Mouse (Mus musculus) liver, adult (tissue): Measurements from ENCODE around the gene Rnaset2b.
"Not testable (repeated sequence)": the region's sequence is repeated elsewhere in the genome, so short reads cannot be mapped to it uniquely, and the experiment has no call there.

Source experiments
- GATA4 ChIP-seq: IDR thresholded peaks from 2 replicates; pipeline ENCODE4 v1.6.1; 2014; ENCODE audit warnings: mild to moderate bottlenecking, low read length; ENCODE audit not compliant: insufficient replicate concordance

Rnaset2b gene

DNA sequence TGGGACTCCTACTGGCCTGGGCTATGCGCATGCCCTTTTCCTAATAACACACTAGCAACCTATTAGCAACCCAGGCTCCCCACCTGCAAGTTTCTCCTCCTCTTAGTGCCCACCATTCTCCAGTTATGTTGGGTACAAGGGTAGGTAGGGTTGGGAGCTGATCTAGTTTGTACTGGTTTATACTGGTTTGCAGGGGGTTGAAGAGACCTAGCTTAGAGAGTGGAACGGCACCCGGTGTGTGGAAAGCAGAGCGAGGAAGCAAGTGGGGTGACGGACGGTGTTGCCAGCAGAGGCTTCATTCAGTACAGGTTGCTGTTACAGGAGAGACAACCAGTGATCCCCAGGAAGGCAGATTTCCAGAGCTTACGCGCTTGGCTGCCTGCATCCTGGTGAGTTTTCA, at the start of gene Rnaset2b:
Rnaset2b (plus strand) TSS at position 301 of the 400 bp plus-strand sequence.
- not testable (repeated sequence) for TF ChIP-seq GATA4

DNA sequence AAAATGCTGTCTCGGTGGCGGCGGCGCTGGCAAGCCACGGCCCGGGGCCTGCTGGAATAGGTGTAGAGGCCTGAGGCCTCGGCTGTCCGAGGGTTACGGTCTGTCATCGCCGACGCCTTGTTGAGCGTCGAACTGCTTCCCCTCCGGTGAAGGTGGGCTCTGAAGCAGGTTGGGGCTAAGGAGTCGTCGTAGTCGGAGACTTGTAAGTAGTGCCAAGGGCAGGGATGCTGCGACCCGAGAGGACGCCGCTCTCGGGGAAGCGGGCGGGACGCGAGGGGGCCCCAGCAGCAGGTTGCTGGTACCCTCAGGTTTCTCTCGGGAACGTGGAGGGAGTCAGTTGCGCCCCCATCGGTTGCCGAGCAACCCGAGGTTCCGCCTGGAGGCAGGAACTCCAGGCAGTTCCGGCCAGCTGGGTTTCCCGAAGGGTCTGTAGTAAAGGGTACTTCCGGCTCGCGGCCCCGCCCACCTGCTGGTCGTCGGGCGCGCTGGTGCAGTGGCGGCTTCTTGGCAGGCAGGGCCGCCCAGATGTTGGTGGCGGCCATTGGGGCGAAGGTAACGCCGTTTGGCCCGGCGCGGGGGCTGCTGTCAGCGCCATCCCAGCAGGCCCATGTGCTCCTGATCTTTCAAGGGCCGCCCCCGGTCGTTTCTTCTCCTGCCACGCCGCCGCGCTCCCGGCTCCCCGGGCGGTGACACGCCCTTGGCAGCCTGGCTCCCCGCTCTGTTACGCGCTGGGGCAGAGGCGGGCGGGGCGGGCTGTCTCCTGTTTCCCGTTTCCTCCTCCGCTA, 22.3 kb upstream of the Rnaset2b start, which contains the start of gene Rsph3b:
Rsph3b (minus strand) TSS at position 699 of the 785 bp plus-strand sequence.
- not testable (repeated sequence) for TF ChIP-seq GATA4

DNA sequence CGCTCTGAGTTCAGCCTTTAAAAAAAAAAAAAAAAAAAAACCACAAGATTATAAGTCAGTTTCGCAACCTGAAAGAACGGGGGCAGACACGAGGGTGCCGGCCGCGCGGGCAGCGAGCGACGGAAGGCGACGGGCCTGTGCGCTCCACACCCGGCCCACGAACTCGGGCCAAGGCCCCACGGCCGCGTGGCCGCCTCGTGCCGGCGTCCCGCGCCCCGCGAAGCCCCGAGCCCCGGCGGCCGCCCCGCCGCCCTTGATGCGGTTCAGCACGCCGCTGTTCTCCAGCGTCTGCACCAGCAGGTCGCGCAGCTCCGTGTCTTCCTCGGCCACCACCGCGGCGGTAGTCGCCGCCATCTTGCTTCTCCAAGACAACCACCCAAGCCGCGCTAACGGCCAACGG, 9.7 kb upstream of the Rnaset2b start, which contains the start of gene Tagap1:
Tagap1 (minus strand) TSS at position 381 of the 400 bp plus-strand sequence.
- not testable (repeated sequence) for TF ChIP-seq GATA4

DNA sequence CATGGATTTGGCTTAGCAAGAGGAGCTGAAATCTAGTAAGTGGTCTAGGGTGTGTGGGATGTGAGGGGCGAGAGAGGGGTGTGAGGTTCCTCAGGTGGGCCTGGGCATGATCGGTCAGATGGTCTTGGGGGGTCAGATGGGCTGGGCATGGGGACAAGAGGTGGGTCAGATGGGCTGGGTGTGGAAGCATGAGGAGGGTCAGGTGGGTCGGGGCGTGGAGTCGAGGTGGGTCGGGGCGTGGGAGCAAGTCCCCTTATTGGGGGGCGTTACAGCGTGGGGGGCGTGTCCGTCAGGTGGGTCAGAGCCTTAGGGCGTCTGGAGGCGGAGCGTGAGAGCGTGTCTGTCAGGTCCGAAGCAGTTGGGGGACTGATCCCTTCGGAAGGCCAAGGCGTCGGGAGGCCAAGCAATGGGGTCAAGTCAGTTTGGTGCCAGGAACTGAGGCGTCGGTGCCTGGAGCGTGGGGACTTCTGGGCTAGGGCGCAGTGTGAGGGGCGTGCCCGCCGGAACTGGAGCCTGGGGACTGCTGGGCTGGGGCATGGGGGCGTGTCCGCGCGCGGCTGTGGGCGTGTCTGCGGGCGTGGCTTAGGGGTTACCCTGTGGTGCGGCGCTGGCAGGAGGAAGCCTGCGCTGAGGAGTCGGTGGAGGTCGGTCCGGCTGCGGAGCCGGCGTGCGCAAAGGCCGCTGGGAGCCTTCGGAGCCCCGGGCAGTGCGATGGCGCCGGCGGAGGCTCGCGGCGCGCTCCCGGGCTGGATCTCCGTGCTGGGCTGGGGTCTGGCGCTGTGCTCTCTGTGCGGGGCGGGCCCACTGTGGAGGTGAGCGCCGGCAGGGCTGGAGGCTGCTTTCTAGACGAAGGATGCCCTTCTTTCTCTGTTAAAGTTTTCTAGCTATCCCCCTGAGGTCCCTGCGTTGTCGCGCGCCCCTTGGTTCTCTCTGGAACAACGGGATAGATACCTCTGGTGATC, 8.1 kb downstream of the Rnaset2b start, which contains the start of gene Gm49721:
Gm49721 (plus strand) TSS at position 618 of the 962 bp plus-strand sequence.
- not testable (repeated sequence) for TF ChIP-seq GATA4

DNA sequence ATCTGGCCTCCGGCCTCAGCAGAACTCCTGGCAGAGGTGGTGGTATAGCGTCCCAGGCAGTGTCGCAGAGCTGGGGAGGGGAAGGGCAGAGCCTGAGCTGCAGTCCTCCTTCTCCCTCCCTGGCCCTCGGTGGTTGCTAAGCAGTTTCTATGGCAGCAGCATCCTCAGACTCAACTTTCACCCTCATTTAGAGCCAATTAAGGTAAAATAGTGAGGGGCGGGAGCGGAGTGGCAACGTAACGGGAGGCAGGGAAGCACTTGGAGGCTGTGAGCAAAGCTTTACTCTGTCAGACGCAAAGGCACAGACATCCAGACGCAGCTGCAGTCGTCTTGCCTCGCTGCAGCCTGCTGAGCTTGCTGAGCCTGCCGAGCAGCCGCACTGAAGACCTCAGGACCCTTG, 54.8 kb downstream of the Rnaset2b start, which contains the start of gene Gm1604a:
Gm1604a (plus strand) TSS at position 312 of the 400 bp plus-strand sequence.
- not testable (repeated sequence) for TF ChIP-seq GATA4
